Comparison of ENCODE assay signal across 9 mouse cellular contexts in the genomic region with DNA sequence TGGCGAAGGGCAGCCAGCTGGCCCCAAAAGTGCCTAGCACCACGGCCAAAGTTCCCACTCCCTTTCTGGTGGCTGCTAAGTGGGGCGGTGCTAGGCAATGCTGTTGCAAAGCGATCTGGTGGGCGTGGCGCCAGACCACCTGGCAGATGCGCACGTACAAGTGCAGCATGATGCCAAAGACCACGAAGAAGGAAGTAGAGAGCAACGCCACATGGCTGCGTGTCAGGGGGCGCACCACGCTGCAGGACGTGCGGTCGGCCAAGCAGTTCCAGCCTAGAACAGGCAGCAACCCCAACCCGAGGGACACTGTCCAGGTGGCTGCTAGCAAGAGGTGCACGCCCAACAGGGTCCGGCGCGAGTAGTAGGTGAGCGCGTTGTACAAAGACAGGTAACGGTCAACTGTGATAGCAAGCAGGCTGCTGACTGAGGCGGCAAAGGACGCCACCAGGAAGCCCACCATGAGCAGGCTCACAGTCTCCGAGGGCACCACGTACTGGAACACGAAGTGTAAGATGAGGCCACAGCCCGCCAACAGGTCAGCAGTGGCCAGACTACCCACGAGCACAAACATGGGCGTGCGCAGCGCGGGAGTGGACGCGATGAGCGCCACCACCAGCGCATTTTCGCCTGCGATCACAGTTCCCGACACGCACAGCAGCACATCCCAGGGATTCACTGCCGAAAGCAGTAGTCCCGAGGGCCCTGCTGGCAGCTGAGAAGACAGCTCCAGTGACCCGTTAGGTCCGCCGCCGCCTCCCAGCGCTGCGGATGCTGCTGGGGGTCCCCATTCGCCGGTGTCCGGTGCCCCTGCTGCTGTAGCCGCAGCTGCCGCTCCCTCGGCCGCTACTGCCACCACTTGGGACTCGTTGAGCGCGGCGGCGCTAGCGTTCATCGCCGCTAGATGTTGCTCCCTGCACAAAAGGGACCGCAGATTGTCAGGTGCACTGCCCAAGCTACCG. TPM values are rescaled to one million over a fixed set of nuclear protein-coding genes. Genes with fewer than 3 reads are reported as not detected.
DNase-seq lines count a peak whose midpoint lies in the region; ATAC-seq and TF ChIP-seq lines count a peak whose summit lies in the region.
"Had no signal": no experiment of that assay in that cellular context is flagged by ENCODE, and none has a peak within 500 bp of the region (broad histone marks: within the 10 kb centered on the region; RNA-seq: fewer than 3 reads in every experiment).

No protein-coding gene starts in this region.

- no peak for ATAC-seq in intestine, embryonic 14.5 days (replicated peaks; ENCODE audit: low FRiP score, low TSS enrichment, low read depth)
- peak; percentile 62 for ATAC-seq in midbrain, embryonic 14.5 days (ENCODE audit: low FRiP score, low TSS enrichment)
- no peak for ATAC-seq in inflammation-experienced regulatory T-cells, adult 6 months

- no peak overlapping the region for H3K27ac ChIP-seq in embryonic facial prominence, embryonic 10.5 days (replicated peaks)
- no peak overlapping the region for H3K27ac ChIP-seq in intestine, embryonic 14.5 days (ENCODE audit: low read depth)
- H3K27ac ChIP-seq in midbrain, embryonic 14.5 days (replicated peaks; ENCODE audit: low read depth, low read length) = peak overlapping the region; percentile 57
- no peak overlapping the region for H3K27ac ChIP-seq in thymus, adult 2 months (ENCODE audit: control insufficient read depth, insufficient read depth, low read length)
- H3K27ac ChIP-seq: liver, embryonic 13.5 days had no signal

- peaks cover 22% of the 10 kb centered on the region for H3K4me1 ChIP-seq in embryonic facial prominence, embryonic 10.5 days
- no peaks in the 10 kb centered on the region for H3K4me1 ChIP-seq in intestine, embryonic 14.5 days (replicated peaks; ENCODE audit: control insufficient read depth, insufficient read depth, low read length)
- H3K4me1 ChIP-seq in midbrain, embryonic 14.5 days (ENCODE audit: control insufficient read depth, insufficient read depth, low read length) = peaks cover 15% of the 10 kb centered on the region; the same call in 1 of the 2 replicates
- no peaks in the 10 kb centered on the region for H3K4me1 ChIP-seq in thymus, adult 2 months (replicated peaks; ENCODE audit: control insufficient read depth, insufficient read depth, low read length)
- H3K4me1 ChIP-seq: liver, embryonic 13.5 days had no signal

- peaks cover 51% of the 10 kb centered on the region for H3K27me3 ChIP-seq in embryonic facial prominence, embryonic 10.5 days (replicated peaks; ENCODE audit: low read depth, poor library complexity, severe bottlenecking)
- H3K27me3 ChIP-seq in intestine, embryonic 14.5 days (replicated peaks; ENCODE audit: control insufficient read depth, insufficient read depth, low read length) = peaks cover 38% of the 10 kb centered on the region
- peaks cover 22% of the 10 kb centered on the region for H3K27me3 ChIP-seq in midbrain, embryonic 14.5 days (ENCODE audit: control insufficient read depth, insufficient read depth, low read length)
- H3K27me3 ChIP-seq in thymus, adult 2 months (ENCODE audit: control insufficient read depth, insufficient read depth, low read length) = no peaks in the 10 kb centered on the region; the same call in 1 of the 2 replicates

- no peak overlapping the region for H3K9ac ChIP-seq in intestine, embryonic 14.5 days (ENCODE audit: low read length)
- peak overlapping the region; percentile 68 for H3K9ac ChIP-seq in midbrain, embryonic 14.5 days (replicated peaks; ENCODE audit: low read length)
- H3K9ac ChIP-seq: liver, embryonic 13.5 days had no signal

- TF ChIP-seq CTCF in thymus, adult 2 months (IDR thresholded peaks at IDR 0.05; ENCODE audit: borderline replicate concordance, control insufficient read depth, extremely low read depth, insufficient read depth, low read length, poor library complexity) = no peak

- TF ChIP-seq POLR2A in thymus, adult 2 months (IDR thresholded peaks at IDR 0.05; ENCODE audit: control insufficient read depth, extremely low read depth, insufficient read depth, low read length, poor library complexity) = no peak

- WGBS in embryonic facial prominence, embryonic 10.5 days = 3% methylated on average over 68 of the region's 68 CpGs
- WGBS in intestine, embryonic 14.5 days = 4% methylated on average over 68 of the region's 68 CpGs
- 2% methylated on average over 68 of the region's 68 CpGs for WGBS in midbrain, embryonic 14.5 days
- 9% methylated on average over 68 of the region's 68 CpGs for WGBS in thymus, adult 2 months

- H3K9me3 ChIP-seq in embryonic facial prominence, embryonic 10.5 days = no peaks in the 10 kb centered on the region
- H3K9me3 ChIP-seq in intestine, embryonic 14.5 days (ENCODE audit: control insufficient read depth, low read length) = no peaks in the 10 kb centered on the region
- H3K9me3 ChIP-seq in midbrain, embryonic 14.5 days (ENCODE audit: control insufficient read depth, low read length) = no peaks in the 10 kb centered on the region
- H3K9me3 ChIP-seq: liver, embryonic 13.5 days had no signal

- DNase-seq in thymus, postnatal 14 days = peak; percentile 2
- no peak for DNase-seq in thymus, postnatal 25 days
- peak; percentile 21 for DNase-seq in embryonic facial prominence, embryonic 10.5 days (ENCODE audit: low spot score)
- DNase-seq in intestine, embryonic 14.5 days (ENCODE audit: low spot score) = peak; percentile 51
- DNase-seq in midbrain, embryonic 14.5 days = peak; percentile 86
- no peak for DNase-seq in T-cell, adult 2 months (ENCODE audit: low spot score)
- no peak for DNase-seq in thymus, adult 2 months

- peak overlapping the region; percentile 48 for H3K4me3 ChIP-seq in embryonic facial prominence, embryonic 10.5 days
- H3K4me3 ChIP-seq in intestine, embryonic 14.5 days (ENCODE audit: low read depth, low read length) = no peak overlapping the region
- H3K4me3 ChIP-seq in midbrain, embryonic 14.5 days (replicated peaks; ENCODE audit: low read depth, low read length) = peak overlapping the region; percentile 56
- H3K4me3 ChIP-seq in thymus, adult 2 months (ENCODE audit: control insufficient read depth, insufficient read depth, low read length) = no peak overlapping the region
- H3K4me3 ChIP-seq: liver, embryonic 13.5 days had no signal

- peak overlapping the region; percentile 3; the same call in 1 of the 2 replicates for H3K4me2 ChIP-seq in intestine, embryonic 14.5 days (ENCODE audit: low read length)
- peak overlapping the region; percentile 93 for H3K4me2 ChIP-seq in midbrain, embryonic 14.5 days (ENCODE audit: low read length)
- H3K4me2 ChIP-seq: liver, embryonic 13.5 days had no signal

- no peaks in the 10 kb centered on the region for H3K36me3 ChIP-seq in embryonic facial prominence, embryonic 10.5 days (replicated peaks)
- no peaks in the 10 kb centered on the region for H3K36me3 ChIP-seq in intestine, embryonic 14.5 days (ENCODE audit: control insufficient read depth, insufficient read depth, low read length)
- no peaks in the 10 kb centered on the region for H3K36me3 ChIP-seq in midbrain, embryonic 14.5 days (ENCODE audit: control insufficient read depth, insufficient read depth, low read length)
- H3K36me3 ChIP-seq in thymus, adult 2 months (ENCODE audit: control insufficient read depth, insufficient read depth, low read length) = no peaks in the 10 kb centered on the region
- H3K36me3 ChIP-seq: liver, embryonic 13.5 days had no signal

RNA-seq across cellular contexts. Expression of a gene that starts 1.1 kb away (rescaled TPM):
- not detected in 2 replicates for polyA plus RNA-seq in embryonic facial prominence, embryonic 10.5 days (2016; fragmentation: Nextera tagmentation; extraction: Ambion mirVana)
- 0.09 TPM in 1 of 2 replicates, not detected in the other for polyA plus RNA-seq in intestine, embryonic 14.5 days (2014; fragmentation: Nextera tagmentation; extraction: Ambion mirVana)
- polyA plus RNA-seq in midbrain, embryonic 14.5 days (2014; fragmentation: Nextera tagmentation; extraction: Ambion mirVana) = 3.5 and 4.3 TPM in 2 replicates
- not detected for polyA plus RNA-seq in inflammation-experienced regulatory T-cells, adult 6 months (2017; shearing (Covaris generic))
- polyA plus RNA-seq in thymus, adult 2 months (2012; rRNA removed) = 0.10 TPM in 1 of 2 replicates, not detected in the other
- polyA plus RNA-seq: liver, embryonic 13.5 days had no signal

Comparison
In these comparisons a context has a peak if more than half of its experiments do, and no peak if none do; other contexts are left out.
1. DNase-seq: peak in thymus, postnatal 14 days (single experiment), embryonic facial prominence, embryonic 10.5 days (single experiment), intestine, embryonic 14.5 days (single experiment) and midbrain, embryonic 14.5 days (single experiment); none in thymus, postnatal 25 days (single experiment), T-cell, adult 2 months (single experiment) and thymus, adult 2 months (single experiment).
2. H3K4me3 ChIP-seq: peak in embryonic facial prominence, embryonic 10.5 days (single experiment) and midbrain, embryonic 14.5 days (single experiment); none in intestine, embryonic 14.5 days (single experiment) and thymus, adult 2 months (single experiment).